ENCODE assay signal across 8 mouse cellular contexts in genomic region chr15:78983436-78984285, GRCm38 (mm10). TPM values are rescaled to one million over a fixed set of nuclear protein-coding genes. Genes with fewer than 3 reads are reported as not detected.
DNase-seq lines count a peak whose midpoint lies in the region; ATAC-seq and TF ChIP-seq lines count a peak whose summit lies in the region.

No protein-coding gene starts in this region.

- TF ChIP-seq CTCF in layer of hippocampus, adult 2 months (conservative IDR thresholded peaks at IDR 0.05) = no peak
- TF ChIP-seq CTCF in brain, embryonic 14.5 days (IDR thresholded peaks at IDR 0.05; ENCODE audit: borderline replicate concordance, extremely low read depth, insufficient read depth, insufficient read length) = no peak
- TF ChIP-seq CTCF in forebrain, postnatal 0 days (IDR thresholded peaks at IDR 0.05; ENCODE audit: low read depth) = no peak

- H3K9me3 ChIP-seq in forebrain, postnatal 0 days (ENCODE audit: low read length) = no peaks in the 10 kb centered on the region
- no peaks in the 10 kb centered on the region for H3K9me3 ChIP-seq in hindbrain, embryonic 12.5 days (replicated peaks)
- no peaks in the 10 kb centered on the region for H3K9me3 ChIP-seq in limb, embryonic 15.5 days
- H3K9me3 ChIP-seq in midbrain, embryonic 14.5 days (ENCODE audit: control insufficient read depth, low read length) = no peaks in the 10 kb centered on the region

- no peaks in the 10 kb centered on the region; the same call in 1 of the 2 replicates for H3K27me3 ChIP-seq in forebrain, postnatal 0 days (ENCODE audit: insufficient read depth, low read length)
- H3K27me3 ChIP-seq in hindbrain, embryonic 12.5 days = no peaks in the 10 kb centered on the region
- no peaks in the 10 kb centered on the region for H3K27me3 ChIP-seq in limb, embryonic 15.5 days
- H3K27me3 ChIP-seq in midbrain, embryonic 14.5 days (ENCODE audit: control insufficient read depth, insufficient read depth, low read length) = no peaks in the 10 kb centered on the region

- TF ChIP-seq POLR2A in brain, embryonic 14.5 days (IDR thresholded peaks at IDR 0.05; ENCODE audit: borderline replicate concordance, extremely low read depth, insufficient read depth, insufficient read length, poor library complexity, severe bottlenecking) = no peak

- H3K4me1 ChIP-seq in forebrain, postnatal 0 days (ENCODE audit: insufficient read depth) = peaks cover 9% of the 10 kb centered on the region; the same call in 1 of the 2 replicates
- H3K4me1 ChIP-seq in hindbrain, embryonic 12.5 days = peaks cover 43% of the 10 kb centered on the region
- H3K4me1 ChIP-seq in limb, embryonic 15.5 days = peaks cover 72% of the 10 kb centered on the region
- H3K4me1 ChIP-seq in midbrain, embryonic 14.5 days (ENCODE audit: control insufficient read depth, insufficient read depth, low read length) = peaks cover 16% of the 10 kb centered on the region

- peak overlapping the region; percentile 58 for H3K4me2 ChIP-seq in forebrain, postnatal 0 days (ENCODE audit: low read depth)
- H3K4me2 ChIP-seq in hindbrain, embryonic 12.5 days (replicated peaks) = peak overlapping the region; percentile 83
- peak overlapping the region; percentile 89 for H3K4me2 ChIP-seq in limb, embryonic 15.5 days
- peak overlapping the region; percentile 69 for H3K4me2 ChIP-seq in midbrain, embryonic 14.5 days (ENCODE audit: low read length)

- peak overlapping the region; percentile 83 for H3K27ac ChIP-seq in layer of hippocampus, adult 2 months
- peak overlapping the region; percentile 50; the same call in 1 of the 2 replicates for H3K27ac ChIP-seq in forebrain, postnatal 0 days (ENCODE audit: low read depth, low read length)
- H3K27ac ChIP-seq in hindbrain, embryonic 12.5 days = peak overlapping the region; percentile 70
- peak overlapping the region; percentile 96 for H3K27ac ChIP-seq in limb, embryonic 15.5 days
- H3K27ac ChIP-seq in midbrain, embryonic 14.5 days (replicated peaks; ENCODE audit: low read depth, low read length) = no peak overlapping the region

- 4% methylated on average over 21 of the region's 21 CpGs for WGBS in forebrain, postnatal 0 days
- 1% methylated on average over 21 of the region's 21 CpGs for WGBS in hindbrain, embryonic 12.5 days
- WGBS in limb, embryonic 15.5 days = under 1% methylated on average over 21 of the region's 21 CpGs
- 2% methylated on average over 21 of the region's 21 CpGs for WGBS in midbrain, embryonic 14.5 days

- peak overlapping the region; percentile 59 for H3K4me3 ChIP-seq in layer of hippocampus, adult 2 months
- H3K4me3 ChIP-seq in forebrain, postnatal 0 days (ENCODE audit: low read depth, low read length) = peak overlapping the region; percentile 40
- peak overlapping the region; percentile 56 for H3K4me3 ChIP-seq in hindbrain, embryonic 12.5 days
- peak overlapping the region; percentile 98 for H3K4me3 ChIP-seq in limb, embryonic 15.5 days
- H3K4me3 ChIP-seq in midbrain, embryonic 14.5 days (replicated peaks; ENCODE audit: low read depth, low read length) = peak overlapping the region; percentile 44

- ATAC-seq in forebrain, postnatal 0 days = 0 out of 2 replicates have a peak, but pooled peaks have one; percentile 5
- ATAC-seq in hindbrain, embryonic 12.5 days (ENCODE audit: low FRiP score) = peak; percentile 53
- peak; percentile 74 for ATAC-seq in limb, embryonic 15.5 days (ENCODE audit: insufficient number of reproducible peaks, low FRiP score, low TSS enrichment, low read depth)
- ATAC-seq in midbrain, embryonic 14.5 days (ENCODE audit: low FRiP score, low TSS enrichment) = peak; percentile 43; the same call in 1 of the 2 replicates

- H3K36me3 ChIP-seq in forebrain, postnatal 0 days (ENCODE audit: insufficient read depth) = no peaks in the 10 kb centered on the region; the same call in 1 of the 2 replicates
- H3K36me3 ChIP-seq in hindbrain, embryonic 12.5 days = 0 out of 2 replicates have a peak, but pooled peaks cover 7% of the 10 kb centered on the region
- peaks cover 16% of the 10 kb centered on the region for H3K36me3 ChIP-seq in limb, embryonic 15.5 days
- H3K36me3 ChIP-seq in midbrain, embryonic 14.5 days (ENCODE audit: control insufficient read depth, insufficient read depth, low read length) = peaks cover 9% of the 10 kb centered on the region; the same call in 1 of the 2 replicates

- DNase-seq in layer of hippocampus, adult 2 months (ENCODE audit: low spot score in 2 of 2) = no peak
- no peak for DNase-seq in layer of hippocampus, adult 9-10 months (ENCODE audit: low spot score)
- peak; percentile 53 for DNase-seq in brain, embryonic 14.5 days (ENCODE audit: low read depth)
- DNase-seq in forebrain, postnatal 0 days = no peak
- DNase-seq in midbrain, embryonic 14.5 days = peak; percentile 27
- peak; percentile 38 to 54 for DNase-seq in thymus, adult 18-20 months

- H3K9ac ChIP-seq in forebrain, postnatal 0 days = peak overlapping the region; percentile 46
- peak overlapping the region; percentile 73 for H3K9ac ChIP-seq in hindbrain, embryonic 12.5 days
- peak overlapping the region; percentile 66 for H3K9ac ChIP-seq in limb, embryonic 15.5 days
- H3K9ac ChIP-seq in midbrain, embryonic 14.5 days (replicated peaks; ENCODE audit: low read length) = peak overlapping the region; percentile 54

RNA-seq across cellular contexts. Expression of gene Triobp, which starts 36.1 kb away (rescaled TPM):
- total RNA-seq in layer of hippocampus, adult 2 months (2021) = 10 to 100 TPM; 10.0 to 13.4 TPM
- 51.2 and 74.5 TPM in 2 replicates for polyA plus RNA-seq in brain, embryonic 14.5 days (2012; rRNA removed)
- 36.7 and 40.5 TPM in 2 replicates for total RNA-seq in forebrain, postnatal 0 days (2014; rRNA removed)
- polyA plus RNA-seq in forebrain, postnatal 0 days (2015; fragmentation: Nextera tagmentation; extraction: Ambion mirVana) = 25.1 and 30.5 TPM in 2 replicates
- 44.7 and 52.4 TPM in 2 replicates for polyA plus RNA-seq in hindbrain, embryonic 12.5 days (2016; fragmentation: Nextera tagmentation; extraction: Ambion mirVana)
- polyA plus RNA-seq in limb, embryonic 15.5 days (2015; fragmentation: Nextera tagmentation; extraction: Ambion mirVana) = 54.8 and 59.2 TPM in 2 replicates
- polyA plus RNA-seq in midbrain, embryonic 14.5 days (2014; fragmentation: Nextera tagmentation; extraction: Ambion mirVana) = 42.5 and 46.5 TPM in 2 replicates

RNA-seq across cellular contexts. Expression of gene H1f0, which starts 44.6 kb away (rescaled TPM):
- total RNA-seq in layer of hippocampus, adult 2 months (2021) = 10 to 100 TPM; 86.3 to 89.0 TPM
- polyA plus RNA-seq in brain, embryonic 14.5 days (2012; rRNA removed) = 198 and 310 TPM in 2 replicates
- total RNA-seq in forebrain, postnatal 0 days (2014; rRNA removed) = 198 and 209 TPM in 2 replicates
- polyA plus RNA-seq in forebrain, postnatal 0 days (2015; fragmentation: Nextera tagmentation; extraction: Ambion mirVana) = 224 and 248 TPM in 2 replicates
- polyA plus RNA-seq in hindbrain, embryonic 12.5 days (2016; fragmentation: Nextera tagmentation; extraction: Ambion mirVana) = 456 and 488 TPM in 2 replicates
- 487 and 628 TPM in 2 replicates for polyA plus RNA-seq in limb, embryonic 15.5 days (2015; fragmentation: Nextera tagmentation; extraction: Ambion mirVana)
- polyA plus RNA-seq in midbrain, embryonic 14.5 days (2014; fragmentation: Nextera tagmentation; extraction: Ambion mirVana) = 94.4 and 154 TPM in 2 replicates

RNA-seq across cellular contexts. Expression of gene Nol12, which starts 48.9 kb away (rescaled TPM):
- 10 to 100 TPM; 41.4 to 41.8 TPM for total RNA-seq in layer of hippocampus, adult 2 months (2021)
- 45.7 and 50.1 TPM in 2 replicates for polyA plus RNA-seq in brain, embryonic 14.5 days (2012; rRNA removed)
- total RNA-seq in forebrain, postnatal 0 days (2014; rRNA removed) = 11.2 and 17.6 TPM in 2 replicates
- 60.3 and 64.2 TPM in 2 replicates for polyA plus RNA-seq in forebrain, postnatal 0 days (2015; fragmentation: Nextera tagmentation; extraction: Ambion mirVana)
- polyA plus RNA-seq in hindbrain, embryonic 12.5 days (2016; fragmentation: Nextera tagmentation; extraction: Ambion mirVana) = 53.8 and 60.0 TPM in 2 replicates
- 53.2 and 55.2 TPM in 2 replicates for polyA plus RNA-seq in limb, embryonic 15.5 days (2015; fragmentation: Nextera tagmentation; extraction: Ambion mirVana)
- 61.0 and 70.8 TPM in 2 replicates for polyA plus RNA-seq in midbrain, embryonic 14.5 days (2014; fragmentation: Nextera tagmentation; extraction: Ambion mirVana)

RNA-seq across cellular contexts. Expression of gene Lgals1, which starts 57.1 kb away (rescaled TPM):
- total RNA-seq in layer of hippocampus, adult 2 months (2021) = 10 to 100 TPM; 18.9 to 20.2 TPM
- 168 and 194 TPM in 2 replicates for polyA plus RNA-seq in brain, embryonic 14.5 days (2012; rRNA removed)
- 31.8 and 43.6 TPM in 2 replicates for total RNA-seq in forebrain, postnatal 0 days (2014; rRNA removed)
- polyA plus RNA-seq in forebrain, postnatal 0 days (2015; fragmentation: Nextera tagmentation; extraction: Ambion mirVana) = 63.2 and 99.4 TPM in 2 replicates
- 569 and 595 TPM in 2 replicates for polyA plus RNA-seq in hindbrain, embryonic 12.5 days (2016; fragmentation: Nextera tagmentation; extraction: Ambion mirVana)
- polyA plus RNA-seq in limb, embryonic 15.5 days (2015; fragmentation: Nextera tagmentation; extraction: Ambion mirVana) = 2,795 and 2,816 TPM in 2 replicates
- 13.8 and 101 TPM in 2 replicates for polyA plus RNA-seq in midbrain, embryonic 14.5 days (2014; fragmentation: Nextera tagmentation; extraction: Ambion mirVana)

RNA-seq across cellular contexts. Expression of gene Galr3, which starts 58.0 kb away (rescaled TPM):
- under 1 TPM in 1 of 2 experiments, not detected in 1; 0.39 TPM for total RNA-seq in layer of hippocampus, adult 2 months (2021)
- 0.13 and 0.19 TPM in 2 replicates for polyA plus RNA-seq in brain, embryonic 14.5 days (2012; rRNA removed)
- 0.62 TPM in 1 of 2 replicates, not detected in the other for total RNA-seq in forebrain, postnatal 0 days (2014; rRNA removed)
- polyA plus RNA-seq in forebrain, postnatal 0 days (2015; fragmentation: Nextera tagmentation; extraction: Ambion mirVana) = 0.12 and 0.20 TPM in 2 replicates
- not detected in 2 replicates for polyA plus RNA-seq in hindbrain, embryonic 12.5 days (2016; fragmentation: Nextera tagmentation; extraction: Ambion mirVana)
- polyA plus RNA-seq in limb, embryonic 15.5 days (2015; fragmentation: Nextera tagmentation; extraction: Ambion mirVana) = 0.13 TPM in 1 of 2 replicates, not detected in the other
- polyA plus RNA-seq in midbrain, embryonic 14.5 days (2014; fragmentation: Nextera tagmentation; extraction: Ambion mirVana) = not detected in 2 replicates

Comparison
In these comparisons a context has a peak if more than half of its experiments do, and no peak if none do; other contexts are left out.
1. DNase-seq: peak in brain, embryonic 14.5 days (single experiment), midbrain, embryonic 14.5 days (single experiment) and thymus, adult 18-20 months (2 of 2); none in layer of hippocampus, adult 2 months (0 of 2), layer of hippocampus, adult 9-10 months (single experiment) and forebrain, postnatal 0 days (single experiment).
2. H3K4me3 ChIP-seq: peak in every context shown above with its lines; median percentile 98 in limb, embryonic 15.5 days; 59 in layer of hippocampus, adult 2 months; 56 in hindbrain, embryonic 12.5 days; 44 in midbrain, embryonic 14.5 days; 40 in forebrain, postnatal 0 days.
3. ATAC-seq: peak in every context shown above with its lines; median percentile 74 in limb, embryonic 15.5 days; 53 in hindbrain, embryonic 12.5 days; 43 in midbrain, embryonic 14.5 days; 5 in forebrain, postnatal 0 days.
4. Peak in every context shown above with its lines, with median percentiles within 50 percentile points of each other: H3K4me2 ChIP-seq and H3K9ac ChIP-seq.